Mouse (Mus musculus) urinary bladder, postnatal 14 days (tissue): ENCODE results near the gene Snx15.

Experiments
- DNase-seq: peaks from one replicate; pipeline ENCODE4 v3.0.0; 2021; ENCODE audit warnings: low spot score

The Snx15 gene

GRCm38 (mm10) chr19:6070571-6071250, 57.4 kb downstream of the Snx15 start:
- DNase-seq: no peak

GRCm38 (mm10) chr19:6069851-6070250, 58.3 kb downstream of the Snx15 start:
- DNase-seq: no peak
